Mouse (Mus musculus) CD4-positive helper T cell, adult 2 months (primary cell): ENCODE data around the gene Fancc.

Experiments used
- DNase-seq: peaks from one replicate; pipeline ENCODE4 v3.0.0-alpha.2; 2012; ENCODE audit warnings: low read depth, missing footprints, low spot score

Gene Fancc

DNA sequence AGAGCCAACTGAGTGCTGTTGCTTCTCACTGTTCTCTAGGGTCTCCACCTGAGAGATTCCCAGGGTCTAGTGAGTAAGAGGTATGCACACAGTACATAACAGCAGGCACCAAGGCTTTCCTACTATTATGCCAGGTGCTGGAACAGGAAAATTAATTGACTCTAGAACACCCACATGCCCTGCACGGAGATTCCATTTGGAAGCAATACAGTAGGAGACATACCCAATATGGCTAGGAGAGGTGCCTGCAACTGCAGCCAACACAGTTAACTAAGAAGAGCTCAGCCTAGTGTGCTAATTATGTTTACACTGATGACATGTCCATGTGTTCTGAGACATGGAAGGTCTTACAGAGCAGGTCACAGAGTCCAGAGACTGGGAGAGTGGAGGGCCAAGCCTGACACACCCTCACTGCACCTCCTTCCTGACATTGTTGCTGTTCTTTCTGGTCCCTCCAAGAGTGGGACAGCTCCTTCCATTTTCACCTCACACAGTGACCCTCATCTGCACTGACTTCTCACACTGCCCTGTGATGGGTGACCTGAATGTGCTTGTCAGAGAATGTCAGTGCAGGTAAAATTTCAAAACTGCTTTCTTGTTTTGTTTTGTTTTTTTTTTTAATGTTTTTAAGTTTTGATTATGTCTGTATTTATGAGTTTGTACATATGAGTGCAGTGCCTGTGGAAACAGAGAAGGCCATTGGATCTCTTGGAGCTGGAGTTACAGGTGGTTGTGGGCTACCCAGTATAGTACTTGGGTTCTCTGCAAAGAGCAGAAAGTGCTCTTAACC, 234.7 kb downstream of the Fancc start:
- DNase-seq: no peak

DNA sequence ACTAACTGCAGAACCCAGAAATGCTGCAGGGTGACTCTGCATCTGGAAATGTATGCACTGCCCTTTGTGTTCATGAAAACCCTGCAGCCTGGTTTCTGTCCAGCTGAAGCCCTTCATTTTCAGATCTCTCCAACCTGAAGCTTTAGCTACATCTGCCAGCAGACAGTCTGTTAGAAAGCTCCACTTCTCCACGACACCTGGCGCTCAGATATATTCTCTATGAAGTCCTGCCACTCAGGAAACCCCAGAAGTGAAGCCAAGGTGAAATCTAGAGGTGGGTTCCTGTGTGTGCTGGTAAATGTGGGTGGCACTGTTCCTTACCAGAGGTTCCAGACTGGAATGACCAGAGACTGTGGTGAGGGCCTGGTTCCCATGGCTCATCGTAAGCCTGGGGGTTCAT, 235.4 kb downstream of the Fancc start:
- DNase-seq: no peak

- DNase-seq: peak; percentile 70
These were observed 236.1 kb downstream of the Fancc start for GRCm38 (mm10) chr13:63260753-63261631.

- DNase-seq: no peak
These were observed 236.9 kb downstream of the Fancc start for GRCm38 (mm10) chr13:63260133-63260532.

GRCm38 (mm10) chr13:63258671-63259070, 238.4 kb downstream of the Fancc start:
- no peak for DNase-seq

DNA sequence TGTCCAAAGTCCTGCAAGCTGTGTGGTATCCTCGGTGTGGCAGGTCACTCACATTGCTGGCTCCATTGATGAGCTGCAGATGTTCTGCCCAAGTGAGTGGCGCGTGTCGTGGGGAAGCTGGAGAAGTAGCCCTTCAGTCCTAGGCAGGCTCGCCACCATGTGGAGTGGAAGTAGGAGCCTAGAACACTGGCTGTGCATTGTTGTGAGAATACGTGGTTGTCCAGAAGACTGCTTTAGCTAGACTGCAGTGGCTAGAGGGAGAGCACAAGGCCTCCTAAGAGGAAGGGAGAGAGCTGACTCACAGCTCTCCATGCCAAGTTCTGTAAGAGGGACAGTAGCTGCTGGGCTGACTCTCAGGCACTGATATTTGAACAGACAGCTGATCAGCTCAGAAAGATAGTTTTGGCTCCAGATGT, 238.9 kb downstream of the Fancc start:
- no peak for DNase-seq

DNA sequence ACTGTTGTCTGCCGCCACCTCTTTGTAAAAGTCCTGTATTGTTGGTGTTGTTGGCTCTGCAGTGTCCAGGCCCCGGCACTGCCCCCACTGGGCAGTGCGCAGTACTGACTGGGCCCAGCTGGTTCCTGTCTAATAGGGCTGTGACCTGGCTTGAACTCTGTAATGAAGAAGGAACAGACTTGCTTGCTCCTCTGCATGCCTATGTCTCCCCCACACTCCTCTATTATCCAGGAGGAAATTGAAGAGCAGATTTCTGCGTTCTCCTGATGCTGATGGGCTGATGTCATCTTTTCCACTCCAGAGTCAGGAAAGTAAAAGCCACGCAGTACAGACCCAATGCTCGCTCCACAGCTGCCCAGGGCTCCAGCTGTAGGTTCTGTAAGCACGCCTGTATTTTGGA, 240.3 kb downstream of the Fancc start:
- DNase-seq: no peak

DNA sequence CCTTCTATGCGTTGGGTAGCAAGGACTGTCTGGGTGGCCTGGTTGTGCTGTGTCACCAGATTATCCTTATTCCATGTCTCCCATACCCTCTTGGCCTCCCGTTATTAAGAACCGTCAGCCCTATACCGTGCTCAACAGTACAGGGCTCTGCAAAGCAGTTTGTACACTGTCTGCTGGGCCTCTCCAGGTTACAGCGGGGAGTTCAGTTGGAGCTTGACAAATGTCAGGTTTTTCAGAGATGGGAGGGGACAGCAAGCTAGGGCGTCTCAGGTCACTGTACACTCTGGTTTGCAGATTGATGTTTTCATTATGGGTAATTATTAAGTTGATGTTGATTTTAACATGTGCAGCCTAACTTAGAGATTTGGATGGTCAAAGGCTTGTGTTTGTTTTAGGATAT, 240.9 kb downstream of the Fancc start:
- DNase-seq: no peak

DNA sequence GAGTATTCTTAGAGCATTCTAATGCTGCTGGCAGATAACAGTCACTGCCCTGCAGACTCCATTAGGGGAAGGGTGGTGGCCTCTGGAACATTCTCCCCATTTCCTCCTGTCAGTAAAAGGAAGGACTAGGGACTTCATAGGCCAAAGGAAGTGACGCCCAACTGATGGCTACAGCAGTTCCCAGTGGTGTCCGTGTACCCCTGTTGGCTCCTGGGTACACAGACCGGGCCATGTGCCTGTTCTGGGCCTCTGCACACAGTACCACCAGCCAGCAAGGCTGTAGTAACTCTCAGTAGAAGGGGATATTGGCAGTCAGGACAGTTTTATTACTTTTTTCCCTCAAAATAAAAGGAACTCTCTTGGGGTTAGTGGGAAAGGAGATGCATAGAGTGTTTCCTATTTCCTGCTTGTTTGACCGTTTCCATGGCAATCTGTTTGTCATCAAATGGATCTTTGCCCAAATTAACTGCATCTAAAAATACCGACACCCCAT, 241.5 kb downstream of the Fancc start:
- DNase-seq: no peak

GRCm38 (mm10) chr13:63253886-63254636, 243.0 kb downstream of the Fancc start:
- no peak for DNase-seq

DNA sequence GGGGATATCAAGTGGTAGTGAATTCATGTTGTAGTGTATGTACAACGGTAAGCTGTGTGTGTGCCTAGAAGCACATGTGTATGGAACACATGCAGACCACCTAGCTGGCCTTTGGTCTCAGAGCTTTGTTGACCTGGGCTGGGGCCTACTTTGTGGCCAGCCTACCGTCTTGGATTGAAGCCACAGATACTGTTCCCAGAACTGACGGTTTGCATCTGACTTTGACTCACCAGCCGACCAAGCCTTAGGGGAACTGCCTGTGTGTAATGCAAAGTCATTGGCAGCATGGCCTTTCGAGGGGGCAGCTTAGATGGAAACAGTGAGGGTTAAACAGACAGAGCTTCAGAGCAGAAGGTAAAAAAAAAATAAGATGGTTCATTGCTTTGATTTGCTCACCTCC, 243.9 kb downstream of the Fancc start:
- no peak for DNase-seq

- DNase-seq: no peak
These were observed 244.6 kb downstream of the Fancc start for GRCm38 (mm10) chr13:63252295-63253010.

GRCm38 (mm10) chr13:63251118-63251889, 245.8 kb downstream of the Fancc start:
- DNase-seq: no peak

DNA sequence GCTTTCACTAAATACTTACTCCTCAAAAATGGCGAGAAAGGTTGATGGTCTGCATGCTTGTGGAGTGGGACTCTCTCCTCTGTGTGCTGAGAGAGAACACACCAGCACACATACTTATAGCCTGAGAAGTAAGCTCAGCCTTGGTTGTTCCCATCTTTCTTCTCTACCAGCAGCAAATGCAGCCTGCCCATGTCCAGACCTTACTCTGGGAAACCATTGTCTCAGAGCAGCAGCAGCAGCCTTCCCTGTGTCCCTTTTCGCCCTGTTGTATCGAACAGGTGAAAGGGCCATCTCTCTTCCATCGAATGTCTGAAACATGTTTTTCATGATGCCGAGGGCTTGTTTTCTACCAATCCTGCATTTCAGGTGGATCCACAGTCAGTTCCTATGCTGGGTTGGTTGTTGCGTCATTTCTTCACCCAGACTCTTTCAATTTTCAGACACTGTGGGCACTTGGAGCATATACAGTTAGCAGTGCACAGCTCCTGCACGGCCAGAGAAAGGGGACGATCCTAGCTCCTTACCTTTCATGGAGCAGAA, 246.6 kb downstream of the Fancc start:
- no peak for DNase-seq

GRCm38 (mm10) chr13:63249741-63250431, 247.2 kb downstream of the Fancc start:
- peak; percentile 70 for DNase-seq

GRCm38 (mm10) chr13:63249171-63249570, 247.9 kb downstream of the Fancc start:
- peak; percentile 66 for DNase-seq

DNA sequence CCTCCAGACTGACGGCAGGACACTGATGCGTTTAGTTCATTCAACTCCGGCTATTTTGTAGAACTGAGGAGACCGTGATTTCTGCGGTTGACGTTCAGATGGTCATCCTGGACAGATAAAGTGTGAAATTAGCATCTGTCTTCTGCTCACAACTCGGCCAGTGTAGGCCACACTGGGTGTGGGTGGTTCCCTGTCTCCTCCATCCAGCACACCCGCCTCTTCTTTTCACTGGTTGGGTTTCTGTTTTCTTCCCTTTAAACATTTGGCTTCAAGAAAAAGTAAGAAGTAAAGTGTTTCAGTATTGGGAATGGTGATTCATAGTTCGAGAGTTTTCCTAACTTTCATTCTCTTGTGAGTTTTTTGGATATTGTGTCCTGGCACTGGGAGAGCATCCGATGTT, 248.8 kb downstream of the Fancc start:
- no peak for DNase-seq

DNA sequence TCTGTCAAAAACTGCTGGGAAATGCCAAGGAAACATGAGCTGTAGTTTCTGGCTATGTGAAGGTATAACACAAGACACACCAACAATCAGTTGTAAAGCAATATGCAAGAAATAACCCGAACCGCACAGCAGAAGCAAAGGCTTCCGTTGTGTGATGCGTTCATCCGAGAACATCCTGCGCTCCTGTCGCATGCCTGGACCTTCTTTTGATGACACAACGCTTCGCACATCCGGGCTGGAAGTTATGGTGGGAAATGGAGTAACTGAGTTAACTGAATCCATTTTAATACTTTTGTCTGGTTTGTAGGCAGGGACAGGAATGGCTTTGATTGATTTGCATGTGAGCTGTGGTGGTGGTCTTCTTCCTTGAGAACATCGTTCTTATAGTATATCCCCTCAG, 249.4 kb downstream of the Fancc start:
- peak; percentile 44 for DNase-seq

GRCm38 (mm10) chr13:63247041-63247440, 250.0 kb downstream of the Fancc start:
- DNase-seq: no peak
